Mouse (Mus musculus): ENCODE measurements at regions not wholly inside any gene's neighbourhood (a gene's known extent, or its start where the extent isn't known, plus 50 kb on each side); places are given as distances from the start of the nearest gene placed in this dataset.

- in situ Hi-C loops (cut with MboI; ENCODE audit: low pct_unique_long_range_greater_than_20kb in 1 of 2, low sequenced_read_pairs in 2 of 2, unreplicated experiment in 1 of 2) = no loop called here
Measured at GRCm38 (mm10) chr8:112482041-112482440, 87.8 kb upstream of the Cntnap4 start.

- in situ Hi-C loops (cut with MboI; ENCODE audit: low pct_unique_long_range_greater_than_20kb in 1 of 2, low sequenced_read_pairs in 2 of 2, unreplicated experiment in 1 of 2) = loop anchor here in 1 of 2 experiments (10.0 kb wide), 1 partner anchor 437 kb away; no protein-coding TSS in a partner anchor
Measured at GRCm38 (mm10) chr8:112492286-112492685, 77.6 kb upstream of the Cntnap4 start.

DNA sequence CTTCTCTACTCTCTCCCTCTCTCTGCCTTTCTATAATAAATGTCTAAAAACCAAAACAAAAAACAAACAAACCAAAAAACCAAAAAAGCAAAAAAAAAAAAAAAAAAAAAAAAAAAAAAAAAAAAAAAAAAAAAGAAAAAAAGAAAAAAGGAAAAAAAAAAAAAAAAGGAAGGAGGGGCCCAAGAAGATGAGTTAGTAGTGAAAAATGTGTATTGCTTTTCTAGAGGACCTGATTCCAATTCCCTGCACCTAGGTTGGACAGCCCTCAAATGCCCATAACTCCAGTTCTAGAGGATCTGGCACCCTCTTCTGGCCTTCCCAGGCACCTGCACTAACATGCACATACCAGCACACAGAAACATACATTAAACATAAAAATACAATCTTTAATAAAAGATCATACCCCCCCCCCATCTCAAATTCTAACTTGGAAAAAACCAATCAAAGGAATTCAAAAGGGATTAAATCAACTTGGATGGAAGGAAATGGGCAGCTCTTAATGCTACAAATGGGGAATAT, 70.9 kb upstream of the Cntnap4 start:
- in situ Hi-C loops (cut with MboI; ENCODE audit: low pct_unique_long_range_greater_than_20kb in 1 of 2, low sequenced_read_pairs in 2 of 2, unreplicated experiment in 1 of 2) = loop anchor here in 1 of 2 experiments (10.0 kb wide), 1 partner anchor 444 kb away; no protein-coding TSS in a partner anchor

DNA sequence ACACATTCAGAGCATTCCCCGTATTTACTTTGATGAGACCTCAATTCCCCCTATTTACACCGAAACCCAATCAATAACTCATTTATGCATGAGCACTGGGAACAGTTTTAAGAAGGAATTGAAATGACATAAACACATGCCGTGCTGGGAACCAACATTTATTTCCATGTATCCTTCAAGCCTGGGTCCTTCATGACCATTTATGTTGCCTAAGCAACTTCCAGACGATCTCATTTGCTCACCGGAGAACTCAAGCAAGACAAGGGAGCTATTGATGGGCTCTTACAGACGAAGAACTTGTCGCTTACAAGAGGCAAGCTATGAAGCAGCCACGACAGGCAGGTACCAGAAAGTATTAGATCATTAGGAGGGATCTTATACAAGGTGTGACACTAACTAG, 65.8 kb upstream of the Cntnap4 start:
- in situ Hi-C loops (cut with MboI; ENCODE audit: low pct_unique_long_range_greater_than_20kb in 1 of 2, low sequenced_read_pairs in 2 of 2, unreplicated experiment in 1 of 2) = loop anchor here in 1 of 2 experiments (25.0 kb wide), 1 partner anchor 417 kb away; no protein-coding TSS in a partner anchor

Data from mouse embryonic stem cell (cell line).